Mouse (Mus musculus): ENCODE measurements at regions not wholly inside any gene's neighbourhood (a gene's known extent, or its start where the extent isn't known, plus 50 kb on each side); places are given as distances from the start of the nearest gene placed in this dataset.

GRCm38 (mm10) chr16:57858151-57858764 lies 103.7 kb upstream of the Col8a1 start:
- TF ChIP-seq CTCF (IDR thresholded peaks at IDR 0.05; ENCODE audit: low read depth, low read length) (no peak), GATA1 (IDR thresholded peaks at IDR 0.05; ENCODE audit: borderline replicate concordance, low read length) (no peak)

Measured in G1E (cell line).